Mouse (Mus musculus) small intestine, adult 2 months (tissue): ENCODE measurements at regions not wholly inside any gene's neighbourhood (a gene's known extent, or its start where the extent isn't known, plus 50 kb on each side); places are given as distances from the start of the nearest gene placed in this dataset.

Experiments used
- H3K27ac ChIP-seq: fragments of 200-500 bp; 2 replicates; pipeline ENCODE4 v1.5.1; 2012; ENCODE audit warnings: low read depth, low read length, control low read depth, inconsistent platforms; ENCODE audit not compliant: insufficient read depth
- H3K27me3 ChIP-seq: fragments of 200-500 bp; 2 replicates; pipeline ENCODE4 v1.6.1; 2012; ENCODE audit warnings: mild to moderate bottlenecking, moderate library complexity, low read length, inconsistent platforms; ENCODE audit not compliant: control insufficient read depth, insufficient read depth
- H3K36me3 ChIP-seq: fragments of 200-500 bp; 2 replicates; pipeline ENCODE4 v1.6.1; 2012; ENCODE audit warnings: mild to moderate bottlenecking, low read length, control low read depth, inconsistent platforms; ENCODE audit not compliant: control insufficient read depth, insufficient read depth
- H3K4me1 ChIP-seq: fragments of 200-500 bp; 2 replicates; pipeline ENCODE4 v1.6.1; 2012; ENCODE audit warnings: low read length, inconsistent platforms, mixed read lengths; ENCODE audit not compliant: control insufficient read depth, insufficient read depth, insufficient read length
- H3K4me3 ChIP-seq: fragments of 200-500 bp; 2 replicates; pipeline ENCODE4 v1.5.1; 2012; ENCODE audit warnings: low read depth, mild to moderate bottlenecking, control low read depth, inconsistent platforms, low read length, moderate library complexity
- CTCF ChIP-seq: fragments of 200-500 bp; IDR thresholded peaks from 2 replicates; pipeline ENCODE4 v1.5.1; 2012; ENCODE audit warnings: low read depth, mild to moderate bottlenecking, control low read depth, inconsistent platforms, low read length, moderate library complexity, mixed read lengths; ENCODE audit not compliant: insufficient replicate concordance, insufficient read length; ENCODE audit errors: extremely low read depth
- POLR2A ChIP-seq: fragments of 200-500 bp; IDR thresholded peaks from 2 replicates; pipeline ENCODE4 v1.6.1; 2012; ENCODE audit warnings: low read depth, mild to moderate bottlenecking, control low read depth, inconsistent platforms, low read length, moderate library complexity
- WGBS: fragments of 180-500 bp; shearing (Covaris S2); methylation state at CpG from one replicate; pipeline ENCODE4 v1.1.7; 2018; 5-methylcytosine and 5-hydroxymethylcytosine counted together

GRCm38 (mm10) chr6:93397074-93397473, 453.8 kb upstream of the Adamts9 start:
- Histone ChIP-seq H3K36me3 (no peaks in the 10 kb centered on the region), H3K4me1 (no peaks in the 10 kb centered on the region), H3K27ac (no peak overlapping the region), H3K4me3 (no peak overlapping the region), H3K27me3 (no peaks in the 10 kb centered on the region)
- WGBS = 41% methylated on average over 5 of the region's 5 CpGs
- TF ChIP-seq CTCF (no peak), POLR2A (no peak)

GRCm38 (mm10) chr6:93395952-93396351, 452.7 kb upstream of the Adamts9 start:
- TF ChIP-seq POLR2A (no peak), CTCF (no peak)
- Histone ChIP-seq H3K27me3 (no peaks in the 10 kb centered on the region), H3K36me3 (no peaks in the 10 kb centered on the region), H3K4me1 (no peaks in the 10 kb centered on the region), H3K27ac (no peak overlapping the region), H3K4me3 (no peak overlapping the region)
- WGBS = 73% methylated on average over 7 of the region's 7 CpGs

GRCm38 (mm10) chr6:93395296-93395695, 452.0 kb upstream of the Adamts9 start:
- no peak for TF ChIP-seq CTCF
- TF ChIP-seq POLR2A = no peak
- H3K4me1 ChIP-seq = no peaks in the 10 kb centered on the region
- no peaks in the 10 kb centered on the region for H3K36me3 ChIP-seq
- H3K27me3 ChIP-seq = no peaks in the 10 kb centered on the region
- 55% methylated on average over 6 of the region's 6 CpGs for WGBS
- no peak overlapping the region for H3K27ac ChIP-seq
- H3K4me3 ChIP-seq = no peak overlapping the region

- TF ChIP-seq CTCF (no peak), POLR2A (no peak)
- WGBS = 80% methylated on average over 5 of the region's 5 CpGs
- Histone ChIP-seq H3K36me3 (no peaks in the 10 kb centered on the region), H3K4me1 (no peaks in the 10 kb centered on the region), H3K27me3 (no peaks in the 10 kb centered on the region), H3K27ac (no peak overlapping the region), H3K4me3 (no peak overlapping the region)
Observed at GRCm38 (mm10) chr6:93393551-93393950, 450.3 kb upstream of the Adamts9 start.

- H3K27ac ChIP-seq = no peak overlapping the region
- H3K27me3 ChIP-seq = no peaks in the 10 kb centered on the region
- TF ChIP-seq CTCF = no peak
- no peak for TF ChIP-seq POLR2A
- no peak overlapping the region for H3K4me3 ChIP-seq
- no peaks in the 10 kb centered on the region for H3K4me1 ChIP-seq
- H3K36me3 ChIP-seq = no peaks in the 10 kb centered on the region
- 79% methylated on average over 6 of the region's 6 CpGs for WGBS
Observed at GRCm38 (mm10) chr6:93392402-93392801, 449.1 kb upstream of the Adamts9 start.

- Histone ChIP-seq H3K4me3 (no peak overlapping the region), H3K27ac (no peak overlapping the region), H3K27me3 (no peaks in the 10 kb centered on the region), H3K4me1 (no peaks in the 10 kb centered on the region), H3K36me3 (no peaks in the 10 kb centered on the region)
- 80% methylated on average over 5 of the region's 5 CpGs for WGBS
- TF ChIP-seq CTCF (no peak), POLR2A (no peak)
Observed at GRCm38 (mm10) chr6:93391166-93391565, 447.9 kb upstream of the Adamts9 start.

- Histone ChIP-seq H3K4me3 (no peak overlapping the region), H3K27ac (no peak overlapping the region), H3K27me3 (no peaks in the 10 kb centered on the region), H3K36me3 (no peaks in the 10 kb centered on the region), H3K4me1 (no peaks in the 10 kb centered on the region)
- TF ChIP-seq POLR2A = no peak
- no peak for TF ChIP-seq CTCF
- 66% methylated on average over 6 of the region's 6 CpGs for WGBS
Observed at GRCm38 (mm10) chr6:93371341-93371740, 428.0 kb upstream of the Adamts9 start.

- H3K27ac ChIP-seq = no peak overlapping the region
- no peaks in the 10 kb centered on the region for H3K4me1 ChIP-seq
- no peaks in the 10 kb centered on the region for H3K27me3 ChIP-seq
- H3K36me3 ChIP-seq = no peaks in the 10 kb centered on the region
- TF ChIP-seq CTCF = no peak
- no peak for TF ChIP-seq POLR2A
- 59% methylated on average over 4 of the region's 4 CpGs for WGBS
- no peak overlapping the region for H3K4me3 ChIP-seq
Observed at GRCm38 (mm10) chr6:93363846-93364245, 420.6 kb upstream of the Adamts9 start.
